Mouse (Mus musculus) gastrocnemius, adult 8-10 months (tissue): ENCODE data around the gene Them4. TPM values are rescaled to one million over a fixed set of nuclear protein-coding genes. Genes with fewer than 3 reads are reported as not detected.
"Not testable (repeated sequence)": the region's sequence is repeated elsewhere in the genome, so short reads cannot be mapped to it uniquely, and the experiment has no call there.

ENCODE experiments used
- DNase-seq, 2 experiments: peaks; one replicate each; pipeline ENCODE4 v3.0.0; 2022; ENCODE audit warnings: low spot score in 2 of 2
- total RNA-seq, 4 experiments: library from RNA; stranded (reverse); gene quantifications; 2 replicates each; pipeline ENCODE4 v1.2.4; 2022

The Them4 gene
- total RNA-seq, result 1 to 10 TPM; 5.5 to 7.3 (median 6.0) TPM

- peak; percentile 95 for DNase-seq
These were observed at the start of gene Them4 for GRCm38 (mm10) chr3:94309633-94310363. Them4 (plus strand) TSS chr3:94310089.

- no peak for DNase-seq
These were observed 49.3 kb upstream of the Them4 start for GRCm38 (mm10) chr3:94260598-94260997.

GRCm38 (mm10) chr3:94263736-94264135 is 46.2 kb upstream of the Them4 start, which contains the start of gene Gm4778:
Gm4778 (plus strand) TSS chr3:94264036.
- not testable (repeated sequence) for DNase-seq

- no peak for DNase-seq
These were observed 33.9 kb upstream of the Them4 start for GRCm38 (mm10) chr3:94275991-94276390.

- no peak for DNase-seq
These were observed 4.4 kb upstream of the Them4 start for GRCm38 (mm10) chr3:94305457-94305856.

GRCm38 (mm10) chr3:94306975-94307374 is 2.9 kb upstream of the Them4 start:
- no peak for DNase-seq

- no peak for DNase-seq
These were observed 602 bp downstream of the Them4 start for GRCm38 (mm10) chr3:94310491-94310890.

GRCm38 (mm10) chr3:94310911-94311310 is 1.0 kb downstream of the Them4 start:
- DNase-seq, result no peak

GRCm38 (mm10) chr3:94311376-94311775 is 1.5 kb downstream of the Them4 start:
- DNase-seq, result no peak

GRCm38 (mm10) chr3:94328681-94329080 is 18.8 kb downstream of the Them4 start:
- no peak for DNase-seq

GRCm38 (mm10) chr3:94334442-94334841 is 24.6 kb downstream of the Them4 start:
- DNase-seq, result no peak

- no peak for DNase-seq
These were observed 28.6 kb downstream of the Them4 start for GRCm38 (mm10) chr3:94338522-94338921.

GRCm38 (mm10) chr3:94341959-94342422 is 32.1 kb downstream of the Them4 start, which contains the start of gene Them5:
Them5 (plus strand) TSS chr3:94342099.
- no peak for DNase-seq

- DNase-seq, result no peak
These were observed 32.7 kb downstream of the Them4 start for GRCm38 (mm10) chr3:94342552-94342951.

- DNase-seq, result no peak
These were observed 34.3 kb downstream of the Them4 start for GRCm38 (mm10) chr3:94344182-94344581.

- no peak for DNase-seq
These were observed 35.0 kb downstream of the Them4 start for GRCm38 (mm10) chr3:94344897-94345296.

GRCm38 (mm10) chr3:94348146-94348545 is 38.3 kb downstream of the Them4 start:
- DNase-seq, result no peak

- DNase-seq, result no peak
These were observed 50.9 kb downstream of the Them4 start for GRCm38 (mm10) chr3:94360812-94361211.

- no peak for DNase-seq
These were observed 52.2 kb downstream of the Them4 start, which contains the start of gene C2cd4d for GRCm38 (mm10) chr3:94362138-94362537. C2cd4d (plus strand) TSS chr3:94362438.

- peak; percentile 24 to 35 for DNase-seq
These were observed 53.6 kb downstream of the Them4 start for GRCm38 (mm10) chr3:94363291-94364153.

- no peak for DNase-seq
These were observed 54.3 kb downstream of the Them4 start for GRCm38 (mm10) chr3:94364154-94364526.

GRCm38 (mm10) chr3:94366761-94367160 is 56.9 kb downstream of the Them4 start:
- DNase-seq, result peak; percentile 47 to 55
